Mouse (Mus musculus): Measurements from ENCODE around the gene Trim40. TPM values are rescaled to one million over a fixed set of nuclear protein-coding genes. Genes with fewer than 3 reads are reported as not detected.
"Not testable (repeated sequence)": the region's sequence is repeated elsewhere in the genome, so short reads cannot be mapped to it uniquely, and the experiment has no call there.

Trim40 gene
- polyA plus RNA-seq, 1 experiment from 2014 or later: 6.8 TPM

- Histone ChIP-seq H3K9ac (ENCODE audit: low read depth, low read length) (peak within 1 kb of the TSS; percentile 48), H3K4me1 (replicated peaks; ENCODE audit: control insufficient read depth, insufficient read depth, low read length) (no peaks in the 10 kb centered on the region), H3K9me3 (ENCODE audit: control insufficient read depth) (no peaks in the 10 kb centered on the region), H3K27ac (ENCODE audit: low read depth, low read length) (peak within 1 kb of the TSS; percentile 96), H3K36me3 (ENCODE audit: control insufficient read depth, insufficient read depth) (no peaks in the 10 kb centered on the region), H3K27me3 (replicated peaks; ENCODE audit: control insufficient read depth, insufficient read depth, low read length) (no peaks in the 10 kb centered on the region), H3K4me3 (ENCODE audit: low read depth, low read length) (peak within 1 kb of the TSS; percentile 38), H3K4me2 (replicated peaks; ENCODE audit: low read depth) (peak within 1 kb of the TSS; percentile 73)
- peak; percentile 70 for ATAC-seq
- WGBS: 30% methylated on average over 6 of the region's 6 CpGs
- no peak for TF ChIP-seq CTCF (IDR thresholded peaks at IDR 0.05; ENCODE audit: low read depth)
Measured at GRCm38 (mm10) chr17:36897552-36898205, 7.8 kb upstream of the Trim40 start, which contains the start of gene Trim31. Gene Trim31, plus strand, starts transcription at chr17:36898118.

- Histone ChIP-seq H3K4me1 (replicated peaks; ENCODE audit: control insufficient read depth, insufficient read depth, low read length) (no peaks in the 10 kb centered on the region), H3K27me3 (replicated peaks; ENCODE audit: control insufficient read depth, insufficient read depth, low read length) (no peaks in the 10 kb centered on the region), H3K9ac (ENCODE audit: low read depth, low read length) (peak overlapping the region; percentile 48; the same call in 1 of the 2 replicates), H3K4me3 (ENCODE audit: low read depth, low read length) (no peak overlapping the region), H3K4me2 (replicated peaks; ENCODE audit: low read depth) (peak overlapping the region; percentile 73), H3K27ac (ENCODE audit: low read depth, low read length) (peak overlapping the region; percentile 96), H3K9me3 (ENCODE audit: control insufficient read depth) (no peaks in the 10 kb centered on the region), H3K36me3 (ENCODE audit: control insufficient read depth, insufficient read depth) (no peaks in the 10 kb centered on the region)
- ATAC-seq: peak; percentile 87
- no peak for TF ChIP-seq CTCF (IDR thresholded peaks at IDR 0.05; ENCODE audit: low read depth)
Measured at GRCm38 (mm10) chr17:36897065-36897464, 7.1 kb upstream of the Trim40 start.

GRCm38 (mm10) chr17:36896583-36896982 is 6.7 kb upstream of the Trim40 start:
- 0 out of 2 replicates have a peak overlapping the region, but pooled peaks have one; percentile 36 for H3K27ac ChIP-seq (ENCODE audit: low read depth, low read length)
- peak; percentile 73 for TF ChIP-seq CTCF (IDR thresholded peaks at IDR 0.05; ENCODE audit: low read depth)
- 70% methylated on average over 1 of the region's 1 CpGs for WGBS

GRCm38 (mm10) chr17:36893387-36893786 is 3.5 kb upstream of the Trim40 start:
- TF ChIP-seq CTCF (IDR thresholded peaks at IDR 0.05; ENCODE audit: low read depth): no peak
- ATAC-seq: no peak
- H3K9ac ChIP-seq (ENCODE audit: low read depth, low read length): no peak overlapping the region
- no peak overlapping the region for H3K4me3 ChIP-seq (ENCODE audit: low read depth, low read length)
- no peaks in the 10 kb centered on the region for H3K36me3 ChIP-seq (ENCODE audit: control insufficient read depth, insufficient read depth)
- H3K27ac ChIP-seq (ENCODE audit: low read depth, low read length): 0 out of 2 replicates have a peak overlapping the region, but pooled peaks have one; percentile 70
- H3K4me1 ChIP-seq (replicated peaks; ENCODE audit: control insufficient read depth, insufficient read depth, low read length): peaks cover 6% of the 10 kb centered on the region; the same call in 1 of the 2 replicates
- 47% methylated on average over 5 of the region's 5 CpGs for WGBS
- no peaks in the 10 kb centered on the region for H3K27me3 ChIP-seq (replicated peaks; ENCODE audit: control insufficient read depth, insufficient read depth, low read length)
- H3K4me2 ChIP-seq (replicated peaks; ENCODE audit: low read depth): no peak overlapping the region
- no peaks in the 10 kb centered on the region for H3K9me3 ChIP-seq (ENCODE audit: control insufficient read depth)

More at GRCm38 (mm10) chr17:36896583-36896982, 6.7 kb upstream of the Trim40 start:
- no peak for ATAC-seq
- Histone ChIP-seq H3K9ac (ENCODE audit: low read depth, low read length) (no peak overlapping the region), H3K27me3 (replicated peaks; ENCODE audit: control insufficient read depth, insufficient read depth, low read length) (no peaks in the 10 kb centered on the region), H3K4me2 (replicated peaks; ENCODE audit: low read depth) (no peak overlapping the region; the same call in 1 of the 2 replicates), H3K9me3 (ENCODE audit: control insufficient read depth) (no peaks in the 10 kb centered on the region), H3K4me3 (ENCODE audit: low read depth, low read length) (no peak overlapping the region), H3K36me3 (ENCODE audit: control insufficient read depth, insufficient read depth) (no peaks in the 10 kb centered on the region), H3K4me1 (replicated peaks; ENCODE audit: control insufficient read depth, insufficient read depth, low read length) (no peaks in the 10 kb centered on the region)

- no peak overlapping the region for H3K4me3 ChIP-seq (ENCODE audit: low read depth, low read length)
- H3K9ac ChIP-seq (ENCODE audit: low read depth, low read length): no peak overlapping the region
- peaks cover 6% of the 10 kb centered on the region; the same call in 1 of the 2 replicates for H3K4me1 ChIP-seq (replicated peaks; ENCODE audit: control insufficient read depth, insufficient read depth, low read length)
- TF ChIP-seq CTCF (IDR thresholded peaks at IDR 0.05; ENCODE audit: low read depth): peak; percentile 91
- ATAC-seq: no peak
- H3K36me3 ChIP-seq (ENCODE audit: control insufficient read depth, insufficient read depth): no peaks in the 10 kb centered on the region
- H3K27me3 ChIP-seq (replicated peaks; ENCODE audit: control insufficient read depth, insufficient read depth, low read length): no peaks in the 10 kb centered on the region
- no peaks in the 10 kb centered on the region for H3K9me3 ChIP-seq (ENCODE audit: control insufficient read depth)
- no peak overlapping the region; the same call in 1 of the 2 replicates for H3K4me2 ChIP-seq (replicated peaks; ENCODE audit: low read depth)
- WGBS: 5% methylated on average over 2 of the region's 2 CpGs
- no peak overlapping the region for H3K27ac ChIP-seq (ENCODE audit: low read depth, low read length)
Measured at GRCm38 (mm10) chr17:36892362-36892761, 2.4 kb upstream of the Trim40 start.

- H3K27ac ChIP-seq (ENCODE audit: low read depth, low read length): 0 out of 2 replicates have a peak overlapping the region, but pooled peaks have one; percentile 28
Measured at GRCm38 (mm10) chr17:36891496-36891895, 1.6 kb upstream of the Trim40 start.

More at GRCm38 (mm10) chr17:36891496-36891895, 1.6 kb upstream of the Trim40 start:
- H3K9me3 ChIP-seq (ENCODE audit: control insufficient read depth); H3K9ac ChIP-seq (ENCODE audit: low read depth, low read length); H3K4me3 ChIP-seq (ENCODE audit: low read depth, low read length); H3K4me1 ChIP-seq (replicated peaks; ENCODE audit: control insufficient read depth, insufficient read depth, low read length); H3K4me2 ChIP-seq (replicated peaks; ENCODE audit: low read depth); H3K36me3 ChIP-seq (ENCODE audit: control insufficient read depth, insufficient read depth); ATAC-seq; H3K27me3 ChIP-seq (replicated peaks; ENCODE audit: control insufficient read depth, insufficient read depth, low read length): not testable (repeated sequence)
- 97% methylated on average over 1 of the region's 1 CpGs for WGBS

All from intestine, postnatal 0 days (tissue).